Mouse (Mus musculus) embryonic facial prominence, embryonic 10.5 days (tissue): ENCODE results near the gene Bckdhb. TPM values are rescaled to one million over a fixed set of nuclear protein-coding genes. Genes with fewer than 3 reads are reported as not detected.

Experiments used
- DNase-seq: peaks from one replicate; pipeline ENCODE4 v3.0.0-alpha.2; 2017; ENCODE audit warnings: low spot score
- H3K27ac ChIP-seq: fragments of 300-500 bp; sonication (generic); replicated peaks from 2 replicates; pipeline ENCODE4 v1.5.1; 2016; ENCODE audit warnings: mild to moderate bottlenecking
- H3K27me3 ChIP-seq: fragments of 300-500 bp; sonication (generic); replicated peaks from 2 replicates; pipeline ENCODE4 v1.6.1; 2016; ENCODE audit warnings: low read depth, mild to moderate bottlenecking; ENCODE audit not compliant: poor library complexity, severe bottlenecking
- H3K36me3 ChIP-seq: fragments of 300-500 bp; sonication (generic); replicated peaks from 2 replicates; pipeline ENCODE4 v1.6.1; 2016; ENCODE audit warnings: mild to moderate bottlenecking, moderate library complexity
- H3K4me1 ChIP-seq: fragments of 300-500 bp; sonication (generic); 2 replicates; pipeline ENCODE4 v1.6.1; 2016
- H3K4me3 ChIP-seq: fragments of 300-500 bp; sonication (generic); 2 replicates; pipeline ENCODE4 v1.5.1; 2016; ENCODE audit warnings: mild to moderate bottlenecking, moderate library complexity
- H3K9me3 ChIP-seq: fragments of 300-500 bp; sonication (generic); 2 replicates; pipeline ENCODE4 v1.6.1; 2016; ENCODE audit warnings: mild to moderate bottlenecking
- WGBS: fragments of 180-500 bp; shearing (Covaris S2); methylation state at CpG from one replicate; pipeline ENCODE4 v1.1.7; 2016; 5-methylcytosine and 5-hydroxymethylcytosine counted together
- polyA plus RNA-seq: library from polyadenylated mRNA; unstranded; fragments of >200 nt; fragmentation: Nextera tagmentation; extraction: Ambion mirVana; gene quantifications from 2 replicates; pipeline ENCODE4 v1.2.1, GENCODE M21; 2016

Gene Bckdhb
- polyA plus RNA-seq, 1 experiment from 2014 or later: 64.9 TPM

DNA sequence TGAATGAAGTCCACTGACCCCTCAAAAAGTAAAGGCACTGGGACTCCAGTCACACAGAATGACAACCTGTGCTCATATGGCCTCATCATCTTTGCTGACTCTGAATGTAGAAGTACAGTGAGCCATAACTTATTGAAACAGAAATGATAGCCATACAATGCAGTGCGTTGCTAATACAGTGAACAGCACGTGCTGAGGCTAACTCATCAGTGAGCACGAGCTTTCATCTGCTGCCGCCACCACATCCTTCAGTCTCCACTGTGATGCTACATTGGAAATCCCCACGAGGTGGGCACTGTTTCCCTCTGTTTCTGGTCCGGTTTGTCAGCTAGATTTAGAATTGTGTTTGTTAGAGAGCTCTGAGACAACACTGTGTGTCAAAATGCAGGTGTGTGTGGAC is 205.4 kb downstream of the Bckdhb start:
- no peak for DNase-seq
- Histone ChIP-seq H3K27ac (no peak overlapping the region), H3K27me3 (no peaks in the 10 kb centered on the region), H3K4me3 (no peak overlapping the region), H3K36me3 (no peaks in the 10 kb centered on the region; the same call in 1 of the 2 replicates), H3K9me3 (no peaks in the 10 kb centered on the region), H3K4me1 (no peaks in the 10 kb centered on the region)
- WGBS: 91% methylated on average over 6 of the region's 6 CpGs

DNA sequence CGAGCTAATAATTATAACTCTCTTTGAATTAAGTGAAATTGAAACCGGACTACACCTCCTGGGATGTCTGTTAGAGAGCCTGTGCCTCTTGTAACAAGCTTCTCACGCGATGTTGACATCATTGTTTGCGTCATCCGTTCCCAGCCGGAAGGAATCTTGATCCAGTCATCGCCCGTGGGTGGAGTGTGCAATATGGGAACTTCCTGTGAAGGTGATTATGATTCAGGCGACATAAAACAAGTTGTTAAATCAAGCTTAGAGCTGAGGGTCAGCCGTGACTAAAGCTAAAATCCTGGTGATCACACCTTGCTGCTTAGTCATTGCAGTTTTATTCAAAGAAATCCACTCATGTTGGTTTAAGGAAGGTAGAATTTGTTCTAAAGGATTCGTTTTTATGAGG is 210.1 kb downstream of the Bckdhb start:
- Histone ChIP-seq H3K27ac (no peak overlapping the region), H3K27me3 (no peaks in the 10 kb centered on the region), H3K9me3 (no peaks in the 10 kb centered on the region), H3K4me3 (no peak overlapping the region), H3K4me1 (no peaks in the 10 kb centered on the region), H3K36me3 (no peaks in the 10 kb centered on the region)
- WGBS: 91% methylated on average over 12 of the region's 12 CpGs
- DNase-seq: no peak

- H3K27me3 ChIP-seq: no peaks in the 10 kb centered on the region
- H3K27ac ChIP-seq: no peak overlapping the region
- no peaks in the 10 kb centered on the region for H3K36me3 ChIP-seq
- H3K4me1 ChIP-seq: no peaks in the 10 kb centered on the region
- DNase-seq: no peak
- WGBS: 88% methylated on average over 6 of the region's 6 CpGs
- no peaks in the 10 kb centered on the region for H3K9me3 ChIP-seq
- no peak overlapping the region for H3K4me3 ChIP-seq
Measured at GRCm38 (mm10) chr9:84137192-84137591, 212.2 kb downstream of the Bckdhb start.

DNA sequence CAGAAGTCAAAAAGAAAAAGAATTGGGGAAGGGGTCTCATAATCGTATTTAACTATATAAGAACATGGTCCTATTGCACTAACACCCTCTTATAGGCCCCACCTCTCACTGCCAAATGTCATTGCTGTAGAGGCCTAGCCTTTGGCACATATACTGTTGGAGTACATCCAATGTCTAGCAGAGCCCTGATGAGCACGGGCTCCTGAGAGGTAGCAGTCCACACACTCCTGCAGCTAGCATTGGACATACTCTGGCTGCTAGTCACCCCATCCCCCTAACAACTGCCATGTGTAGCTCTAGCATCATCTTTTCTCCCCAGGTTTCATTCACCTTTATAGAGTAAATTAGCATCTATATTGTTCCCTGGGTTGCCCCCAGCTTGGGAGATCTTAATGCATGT is 223.2 kb downstream of the Bckdhb start:
- H3K27me3 ChIP-seq: no peaks in the 10 kb centered on the region
- H3K4me1 ChIP-seq: no peaks in the 10 kb centered on the region
- H3K36me3 ChIP-seq: no peaks in the 10 kb centered on the region
- no peak overlapping the region for H3K27ac ChIP-seq
- no peak overlapping the region for H3K4me3 ChIP-seq
- WGBS: 92% methylated on average over 2 of the region's 2 CpGs
- DNase-seq: no peak
- H3K9me3 ChIP-seq: no peaks in the 10 kb centered on the region

Other genes starting within 250 kb of the Bckdhb start
- 22.2 and 22.9 TPM in 2 replicates for gene Elovl4, start 118.9 kb upstream of the Bckdhb start, polyA plus RNA-seq
- 50.5 and 50.6 TPM in 2 replicates for gene Ttk, start 90.5 kb upstream of the Bckdhb start, polyA plus RNA-seq